Mouse (Mus musculus) neural tube, embryonic 15.5 days (tissue): Measurements from ENCODE around the gene Cbfa2t3. TPM values are rescaled to one million over a fixed set of nuclear protein-coding genes. Genes with fewer than 3 reads are reported as not detected.

Experiments used
- ATAC-seq: fragments of 200-750 bp; cut with Nextera tagmentation; 2 replicates; pipeline ENCODE4 v1.8.0; 2017; ENCODE audit warnings: mild to moderate bottlenecking, moderate TSS enrichment, moderate library complexity; ENCODE audit not compliant: low FRiP score
- H3K27ac ChIP-seq: fragments of 300-500 bp; sonication (generic); replicated peaks from 2 replicates; pipeline ENCODE4 v1.5.1; 2015; ENCODE audit warnings: mild to moderate bottlenecking, inconsistent platforms
- H3K27me3 ChIP-seq: fragments of 300-500 bp; sonication (generic); replicated peaks from 2 replicates; pipeline ENCODE4 v1.6.1; 2015; ENCODE audit warnings: inconsistent platforms
- H3K36me3 ChIP-seq: fragments of 300-500 bp; sonication (generic); 2 replicates; pipeline ENCODE4 v1.6.1; 2015; ENCODE audit warnings: inconsistent platforms
- H3K4me1 ChIP-seq: fragments of 300-500 bp; sonication (generic); 2 replicates; pipeline ENCODE4 v1.6.1; 2015; ENCODE audit warnings: inconsistent platforms
- H3K4me2 ChIP-seq: fragments of 300-500 bp; sonication (generic); 2 replicates; pipeline ENCODE4 v1.6.1; 2015; ENCODE audit warnings: inconsistent platforms, mild to moderate bottlenecking, moderate library complexity
- H3K4me3 ChIP-seq: fragments of 300-500 bp; sonication (generic); replicated peaks from 2 replicates; pipeline ENCODE4 v1.5.1; 2015; ENCODE audit warnings: mild to moderate bottlenecking, inconsistent platforms
- H3K9ac ChIP-seq: fragments of 300-500 bp; sonication (generic); replicated peaks from 2 replicates; pipeline ENCODE4 v1.6.1; 2015; ENCODE audit warnings: mild to moderate bottlenecking, inconsistent platforms
- H3K9me3 ChIP-seq: fragments of 300-500 bp; sonication (generic); replicated peaks from 2 replicates; pipeline ENCODE4 v1.6.1; 2016; ENCODE audit warnings: inconsistent platforms
- WGBS: fragments of 180-500 bp; shearing (Covaris S2); methylation state at CpG from one replicate; pipeline ENCODE4 v1.1.7; 2015; ENCODE audit warnings: mixed read lengths; 5-methylcytosine and 5-hydroxymethylcytosine counted together
- polyA plus RNA-seq: library from polyadenylated mRNA; unstranded; fragments of >200 nt; fragmentation: Nextera tagmentation; extraction: Ambion mirVana; gene quantifications from 2 replicates; pipeline ENCODE4 v1.2.1, GENCODE M21; 2015

The Cbfa2t3 gene
- polyA plus RNA-seq, 1 experiment from 2014 or later: 16.8 TPM

GRCm38 (mm10) chr8:122630696-122631095, 68.2 kb downstream of the Cbfa2t3 start:
- no peak for ATAC-seq
- whole genome bisulfite sequencing: 60% methylated on average over 22 of the region's 22 CpGs
- H3K27ac ChIP-seq: 0 out of 2 replicates have a peak overlapping the region, but pooled peaks have one; percentile 2

GRCm38 (mm10) chr8:122629388-122629787, 69.5 kb downstream of the Cbfa2t3 start:
- peaks cover 33% of the 10 kb centered on the region for H3K36me3 ChIP-seq
- ATAC-seq: no peak
- no peak overlapping the region for H3K27ac ChIP-seq
- no peaks in the 10 kb centered on the region for H3K9me3 ChIP-seq
- no peak overlapping the region for H3K9ac ChIP-seq
- WGBS: 29% methylated on average over 10 of the region's 10 CpGs
- H3K4me2 ChIP-seq: no peak overlapping the region
- no peak overlapping the region for H3K4me3 ChIP-seq
- H3K27me3 ChIP-seq: no peaks in the 10 kb centered on the region
- H3K4me1 ChIP-seq: no peaks in the 10 kb centered on the region

More at GRCm38 (mm10) chr8:122630696-122631095, 68.2 kb downstream of the Cbfa2t3 start:
- Histone ChIP-seq H3K9me3 (no peaks in the 10 kb centered on the region), H3K4me3 (no peak overlapping the region), H3K4me1 (no peaks in the 10 kb centered on the region), H3K27me3 (no peaks in the 10 kb centered on the region), H3K4me2 (no peak overlapping the region), H3K36me3 (peaks cover 46% of the 10 kb centered on the region), H3K9ac (no peak overlapping the region)

- Histone ChIP-seq H3K9me3 (no peaks in the 10 kb centered on the region), H3K27me3 (no peaks in the 10 kb centered on the region), H3K4me3 (no peak overlapping the region), H3K4me2 (no peak overlapping the region), H3K27ac (no peak overlapping the region), H3K9ac (no peak overlapping the region), H3K36me3 (peaks cover 13% of the 10 kb centered on the region), H3K4me1 (0 out of 2 replicates have a peak, but pooled peaks cover 3% of the 10 kb centered on the region)
- 84% methylated on average over 2 of the region's 2 CpGs for WGBS
- ATAC-seq: no peak
These were observed 72.0 kb downstream of the Cbfa2t3 start for GRCm38 (mm10) chr8:122626896-122627295.

- Histone ChIP-seq H3K27ac (no peak overlapping the region), H3K4me3 (no peak overlapping the region), H3K9ac (no peak overlapping the region), H3K4me1 (0 out of 2 replicates have a peak, but pooled peaks cover 3% of the 10 kb centered on the region), H3K36me3 (peaks cover 13% of the 10 kb centered on the region), H3K27me3 (no peaks in the 10 kb centered on the region), H3K4me2 (no peak overlapping the region), H3K9me3 (no peaks in the 10 kb centered on the region)
- no peak for ATAC-seq
- WGBS: 79% methylated on average over 9 of the region's 9 CpGs
These were observed 73.1 kb downstream of the Cbfa2t3 start for GRCm38 (mm10) chr8:122625811-122626210.

GRCm38 (mm10) chr8:122624653-122625052, 74.3 kb downstream of the Cbfa2t3 start:
- H3K27me3 ChIP-seq: no peaks in the 10 kb centered on the region
- no peaks in the 10 kb centered on the region for H3K9me3 ChIP-seq
- no peak overlapping the region for H3K27ac ChIP-seq
- peaks cover 5% of the 10 kb centered on the region; the same call in 1 of the 2 replicates for H3K36me3 ChIP-seq
- 0 out of 2 replicates have a peak, but pooled peaks cover 3% of the 10 kb centered on the region for H3K4me1 ChIP-seq
- H3K9ac ChIP-seq: no peak overlapping the region
- no peak for ATAC-seq
- H3K4me3 ChIP-seq: no peak overlapping the region
- 76% methylated on average over 5 of the region's 5 CpGs for WGBS
- no peak overlapping the region for H3K4me2 ChIP-seq

- 86% methylated on average over 17 of the region's 17 CpGs for WGBS
- H3K4me2 ChIP-seq: no peak overlapping the region
- H3K36me3 ChIP-seq: no peaks in the 10 kb centered on the region
- no peaks in the 10 kb centered on the region for H3K9me3 ChIP-seq
- no peaks in the 10 kb centered on the region for H3K27me3 ChIP-seq
- 0 out of 2 replicates have a peak, but pooled peaks cover 3% of the 10 kb centered on the region for H3K4me1 ChIP-seq
- no peak for ATAC-seq
- no peak overlapping the region for H3K27ac ChIP-seq
- no peak overlapping the region for H3K4me3 ChIP-seq
- H3K9ac ChIP-seq: no peak overlapping the region
These were observed 74.9 kb downstream of the Cbfa2t3 start for GRCm38 (mm10) chr8:122623844-122624642.

GRCm38 (mm10) chr8:122622727-122623126, 76.2 kb downstream of the Cbfa2t3 start, which contains the start of gene Pabpn1l:
TSS of gene Pabpn1l (minus strand) at chr8:122622739.
- H3K4me3 ChIP-seq: no peak within 1 kb of the TSS
- 76% methylated on average over 6 of the region's 6 CpGs for WGBS
- no peaks in the 10 kb centered on the region for H3K36me3 ChIP-seq
- H3K4me1 ChIP-seq: peaks cover 11% of the 10 kb centered on the region
- H3K4me2 ChIP-seq: no peak within 1 kb of the TSS
- H3K9ac ChIP-seq: no peak within 1 kb of the TSS
- H3K9me3 ChIP-seq: no peaks in the 10 kb centered on the region
- no peak within 1 kb of the TSS for H3K27ac ChIP-seq
- no peaks in the 10 kb centered on the region for H3K27me3 ChIP-seq
- no peak for ATAC-seq

GRCm38 (mm10) chr8:122620446-122620845, 78.5 kb downstream of the Cbfa2t3 start:
- no peaks in the 10 kb centered on the region for H3K9me3 ChIP-seq
- H3K36me3 ChIP-seq: peaks cover under 1% of the 10 kb centered on the region; the same call in 1 of the 2 replicates
- 41% methylated on average over 5 of the region's 5 CpGs for WGBS
- H3K27ac ChIP-seq: no peak overlapping the region
- no peak overlapping the region for H3K4me3 ChIP-seq
- H3K4me2 ChIP-seq: no peak overlapping the region
- H3K9ac ChIP-seq: no peak overlapping the region
- H3K27me3 ChIP-seq: no peaks in the 10 kb centered on the region
- no peak for ATAC-seq
- peaks cover 11% of the 10 kb centered on the region for H3K4me1 ChIP-seq

GRCm38 (mm10) chr8:122618660-122619378, 80.1 kb downstream of the Cbfa2t3 start:
- H3K9ac ChIP-seq: no peak overlapping the region
- H3K4me1 ChIP-seq: peaks cover 8% of the 10 kb centered on the region
- no peaks in the 10 kb centered on the region for H3K9me3 ChIP-seq
- no peak for ATAC-seq
- 84% methylated on average over 6 of the region's 6 CpGs for WGBS
- no peak overlapping the region for H3K4me3 ChIP-seq
- H3K4me2 ChIP-seq: no peak overlapping the region
- no peaks in the 10 kb centered on the region for H3K27me3 ChIP-seq
- no peak overlapping the region for H3K27ac ChIP-seq
- peaks cover 6% of the 10 kb centered on the region; the same call in 1 of the 2 replicates for H3K36me3 ChIP-seq

- no peaks in the 10 kb centered on the region for H3K9me3 ChIP-seq
- H3K27me3 ChIP-seq: no peaks in the 10 kb centered on the region
- peak overlapping the region; percentile 54; the same call in 1 of the 2 replicates for H3K27ac ChIP-seq
- ATAC-seq: no peak
- peaks cover 11% of the 10 kb centered on the region for H3K4me1 ChIP-seq
- 31% methylated on average over 5 of the region's 7 CpGs for WGBS
- H3K4me2 ChIP-seq: peak overlapping the region; percentile 22; the same call in 1 of the 2 replicates
- peaks cover 6% of the 10 kb centered on the region; the same call in 1 of the 2 replicates for H3K36me3 ChIP-seq
- H3K9ac ChIP-seq: no peak overlapping the region
- no peak overlapping the region for H3K4me3 ChIP-seq
These were observed 80.9 kb downstream of the Cbfa2t3 start for GRCm38 (mm10) chr8:122617947-122618546.

- H3K4me3 ChIP-seq: no peak overlapping the region
- H3K27me3 ChIP-seq: no peaks in the 10 kb centered on the region
- H3K9me3 ChIP-seq: no peaks in the 10 kb centered on the region
- no peak overlapping the region for H3K9ac ChIP-seq
- H3K36me3 ChIP-seq: peaks cover 6% of the 10 kb centered on the region; the same call in 1 of the 2 replicates
- no peak overlapping the region for H3K4me2 ChIP-seq
- H3K4me1 ChIP-seq: peaks cover 23% of the 10 kb centered on the region
- ATAC-seq: no peak
- WGBS: 78% methylated on average over 9 of the region's 9 CpGs
- H3K27ac ChIP-seq: no peak overlapping the region
These were observed 82.6 kb downstream of the Cbfa2t3 start for GRCm38 (mm10) chr8:122616181-122616905.
